Mouse (Mus musculus): ENCODE data around the gene Lrrc8e.
"Not testable (repeated sequence)": the region's sequence is repeated elsewhere in the genome, so short reads cannot be mapped to it uniquely, and the experiment has no call there.

Gene Lrrc8e

GRCm38 (mm10) chr8:4252934-4253841 lies 26.6 kb downstream of the Lrrc8e start, which contains the start of gene Snapc2:
TSS of gene Snapc2 (plus strand) at chr8:4253080.
- ATAC-seq (ENCODE audit: insufficient number of reproducible peaks, low FRiP score, low TSS enrichment) = peak; percentile 65

- ATAC-seq (ENCODE audit: insufficient number of reproducible peaks, low FRiP score, low TSS enrichment) = no peak
Observed at GRCm38 (mm10) chr8:4254001-4254400, 27.4 kb downstream of the Lrrc8e start.

- not testable (repeated sequence) for ATAC-seq (ENCODE audit: insufficient number of reproducible peaks, low FRiP score, low TSS enrichment)
Observed at GRCm38 (mm10) chr8:4255471-4255870, 28.8 kb downstream of the Lrrc8e start.

GRCm38 (mm10) chr8:4256911-4257310 lies 30.3 kb downstream of the Lrrc8e start:
- no peak for ATAC-seq (ENCODE audit: insufficient number of reproducible peaks, low FRiP score, low TSS enrichment)

GRCm38 (mm10) chr8:4257350-4257749 lies 30.7 kb downstream of the Lrrc8e start:
- ATAC-seq (ENCODE audit: insufficient number of reproducible peaks, low FRiP score, low TSS enrichment) = no peak

DNA sequence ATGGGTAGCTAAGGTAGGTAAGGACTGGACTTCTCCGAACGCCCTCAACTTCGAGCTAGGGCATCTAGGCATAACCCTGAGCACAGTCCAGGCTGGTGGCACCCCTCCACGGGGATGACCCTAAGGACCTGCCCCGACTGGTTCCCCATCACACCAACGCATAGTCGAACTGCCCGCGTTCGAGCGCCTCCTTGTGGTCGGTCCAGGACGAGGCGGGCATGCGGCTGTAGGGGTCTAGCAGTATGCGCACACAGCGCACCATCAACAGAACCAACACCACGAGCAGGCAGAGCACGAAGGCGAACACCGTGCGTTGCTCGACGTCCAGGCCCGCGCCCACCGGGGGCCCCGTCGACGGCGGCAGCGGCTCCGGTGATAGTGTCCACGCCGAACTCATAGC lies 31.6 kb downstream of the Lrrc8e start:
- no peak for ATAC-seq (ENCODE audit: insufficient number of reproducible peaks, low FRiP score, low TSS enrichment)

DNA sequence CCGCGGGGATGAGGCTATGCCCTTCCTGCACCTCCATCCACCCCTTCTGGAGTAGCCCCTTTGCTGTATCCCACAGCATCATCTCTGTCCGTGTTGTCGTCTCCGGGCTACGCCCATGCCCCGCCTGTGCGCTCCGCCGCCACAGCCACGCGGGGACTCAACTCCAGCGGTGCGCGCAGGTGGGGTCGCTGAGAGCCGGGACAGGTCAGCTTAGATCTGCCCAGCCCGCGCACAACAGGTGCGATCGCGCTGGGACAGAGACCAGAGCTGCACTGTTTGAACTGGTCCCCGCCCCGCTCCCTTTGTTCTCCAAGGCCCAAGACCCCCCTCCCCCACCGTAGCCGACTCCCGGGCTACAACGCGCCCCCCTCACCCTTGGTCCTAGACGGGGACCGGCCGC lies 32.1 kb downstream of the Lrrc8e start:
- no peak for ATAC-seq (ENCODE audit: insufficient number of reproducible peaks, low FRiP score, low TSS enrichment)

GRCm38 (mm10) chr8:4259125-4259804 lies 32.6 kb downstream of the Lrrc8e start, which contains the start of gene Ctxn1:
TSS of gene Ctxn1 (minus strand) at chr8:4259274.
- ATAC-seq (ENCODE audit: insufficient number of reproducible peaks, low FRiP score, low TSS enrichment) = peak; percentile 60

DNA sequence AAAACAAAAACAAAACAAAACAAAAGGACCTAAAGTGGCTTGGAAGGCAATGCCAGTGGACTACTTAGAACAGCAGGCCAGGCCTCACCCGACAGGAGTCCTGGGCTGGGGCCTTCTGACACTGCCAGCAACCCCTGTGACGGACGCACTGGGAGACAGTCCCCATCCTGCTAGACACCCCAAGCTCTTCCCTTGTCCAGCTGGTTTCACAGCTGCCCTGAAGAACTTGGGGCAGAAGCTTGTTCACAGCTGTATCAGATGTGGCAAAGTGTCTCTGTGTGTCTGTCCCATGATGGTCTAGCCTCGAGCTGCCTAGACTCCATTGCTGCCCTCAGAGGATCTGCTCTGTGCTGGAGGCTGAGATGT lies 33.2 kb downstream of the Lrrc8e start:
- no peak for ATAC-seq (ENCODE audit: insufficient number of reproducible peaks, low FRiP score, low TSS enrichment)

DNA sequence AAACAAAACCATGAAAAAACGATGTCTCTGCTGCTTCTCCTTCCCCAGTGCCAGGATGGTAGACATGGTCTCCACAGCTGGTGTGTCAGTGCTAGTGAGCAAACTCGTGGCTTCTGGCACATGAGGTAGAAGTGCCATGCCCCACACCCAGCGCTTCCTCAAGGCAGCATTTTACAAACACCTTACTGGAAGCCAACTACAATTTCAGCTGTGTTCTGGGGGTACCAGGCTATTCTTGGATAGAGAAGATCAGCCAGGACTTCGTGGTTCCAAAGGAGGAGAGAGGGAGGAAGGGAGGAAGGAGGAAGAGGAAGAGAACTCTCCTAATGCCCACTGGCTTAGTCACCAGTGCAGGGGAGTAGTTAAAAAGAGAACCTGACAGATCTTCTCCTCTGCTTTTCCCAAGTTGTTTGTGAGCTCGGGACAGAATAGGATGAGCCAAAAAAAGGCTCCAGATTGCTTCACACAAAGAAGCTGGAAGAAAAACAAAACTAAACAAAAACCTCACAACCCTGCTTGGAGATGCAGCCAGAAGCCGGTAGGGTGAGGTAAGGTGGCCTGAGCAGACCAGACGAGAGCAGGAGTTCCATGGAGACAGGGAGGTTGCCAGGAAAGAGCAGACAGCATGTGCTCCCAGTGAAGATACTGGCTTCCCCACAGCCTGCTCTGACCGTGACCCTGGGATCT lies 36.6 kb downstream of the Lrrc8e start:
- ATAC-seq (ENCODE audit: insufficient number of reproducible peaks, low FRiP score, low TSS enrichment) = no peak

DNA sequence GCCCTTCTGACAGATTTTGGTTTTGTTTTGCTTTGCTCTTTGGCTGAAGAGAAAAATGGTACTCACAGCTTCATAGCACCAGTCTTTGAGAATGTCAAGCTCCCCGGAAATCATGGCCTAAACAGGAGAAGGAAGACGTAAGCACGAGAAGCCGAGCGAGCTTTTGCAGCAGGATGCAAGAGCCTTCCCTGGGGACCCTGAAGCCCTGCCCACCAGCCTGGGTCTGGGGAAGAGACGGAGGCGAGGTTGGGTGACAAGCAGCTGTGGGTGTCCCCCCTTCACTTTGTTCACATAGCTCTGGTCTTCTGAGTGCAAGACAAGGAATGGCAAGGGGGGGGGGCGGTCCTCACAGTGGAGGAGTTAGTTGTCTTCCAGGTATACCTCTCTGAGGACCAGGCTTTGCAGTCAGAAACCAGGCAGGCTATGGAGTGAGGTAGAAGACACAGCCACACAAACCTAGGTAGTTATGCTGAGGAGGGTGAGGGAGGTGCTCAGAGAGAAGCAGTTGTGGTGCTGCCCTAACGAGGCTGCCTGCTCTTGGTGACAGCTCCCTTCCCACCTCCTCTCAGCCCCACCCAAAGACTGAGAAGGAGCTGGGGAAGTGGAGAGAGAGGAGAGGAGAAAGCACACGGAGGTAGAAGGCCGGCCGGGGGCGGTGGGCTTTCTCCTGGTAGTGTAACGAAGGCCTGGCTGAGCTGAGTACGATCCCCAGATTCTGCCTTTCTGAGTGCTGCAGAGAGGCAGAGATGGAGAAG lies 38.7 kb downstream of the Lrrc8e start:
- no peak for ATAC-seq (ENCODE audit: insufficient number of reproducible peaks, low FRiP score, low TSS enrichment)

DNA sequence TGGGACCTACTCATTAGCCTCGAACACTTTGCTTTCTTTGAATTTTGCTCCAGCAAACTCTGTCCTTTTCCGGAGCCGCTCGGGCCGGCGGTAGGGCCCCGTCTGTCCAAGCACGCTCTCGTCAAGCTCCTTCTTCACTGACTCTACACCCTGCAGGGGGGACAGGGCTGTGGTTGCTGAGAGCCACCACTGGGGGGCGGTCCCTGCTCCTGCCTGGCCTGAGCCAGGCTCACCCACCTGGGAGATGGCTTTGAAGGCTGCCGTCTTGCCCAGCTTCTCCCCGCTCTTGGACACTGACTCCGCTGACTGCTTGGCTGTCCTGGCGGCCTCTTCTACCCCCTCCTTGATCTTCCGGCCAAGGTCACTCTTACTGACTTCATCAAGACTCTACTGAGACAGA lies 41.0 kb downstream of the Lrrc8e start:
- ATAC-seq (ENCODE audit: insufficient number of reproducible peaks, low FRiP score, low TSS enrichment) = no peak

GRCm38 (mm10) chr8:4269609-4270008 lies 43.0 kb downstream of the Lrrc8e start:
- no peak for ATAC-seq (ENCODE audit: insufficient number of reproducible peaks, low FRiP score, low TSS enrichment)

- peak; percentile 95 for ATAC-seq (ENCODE audit: insufficient number of reproducible peaks, low FRiP score, low TSS enrichment)
Observed at GRCm38 (mm10) chr8:4275275-4276110, 48.9 kb downstream of the Lrrc8e start, which contains the start of gene Timm44. TSS of gene Timm44 (minus strand) at chr8:4275913.

DNA sequence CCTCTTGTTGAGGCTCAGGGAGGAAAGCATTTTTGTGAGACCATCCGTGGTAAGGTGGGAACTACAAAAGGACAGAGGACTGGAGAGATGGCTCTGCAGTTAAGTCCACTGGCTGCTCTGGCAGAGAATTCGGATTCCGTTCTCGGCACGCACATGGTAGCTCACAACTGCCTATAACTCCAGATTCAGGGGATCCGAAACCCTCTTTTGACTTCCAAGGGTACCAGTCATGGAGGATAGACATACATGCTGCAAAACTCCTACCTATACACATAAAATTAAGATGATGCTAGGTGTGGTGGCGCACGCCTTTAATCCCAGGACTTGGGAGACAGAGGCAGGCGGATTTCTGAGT lies 49.5 kb downstream of the Lrrc8e start:
- no peak for ATAC-seq (ENCODE audit: insufficient number of reproducible peaks, low FRiP score, low TSS enrichment)

All from cerebellum, adult (tissue).